Mouse (Mus musculus) v-Abl transformed pro-B cells (cell line): Measurements from ENCODE around the gene Fra10ac1.

Experiments
- in situ Hi-C, 2 experiments: fragments of 400-800 bp; cut with MboI; formaldehyde crosslinking; loops; one replicate each; pipeline ENCODE4 v1.15.1; 2025; ENCODE audit not compliant: unreplicated experiment in 2 of 2

Gene Fra10ac1

DNA sequence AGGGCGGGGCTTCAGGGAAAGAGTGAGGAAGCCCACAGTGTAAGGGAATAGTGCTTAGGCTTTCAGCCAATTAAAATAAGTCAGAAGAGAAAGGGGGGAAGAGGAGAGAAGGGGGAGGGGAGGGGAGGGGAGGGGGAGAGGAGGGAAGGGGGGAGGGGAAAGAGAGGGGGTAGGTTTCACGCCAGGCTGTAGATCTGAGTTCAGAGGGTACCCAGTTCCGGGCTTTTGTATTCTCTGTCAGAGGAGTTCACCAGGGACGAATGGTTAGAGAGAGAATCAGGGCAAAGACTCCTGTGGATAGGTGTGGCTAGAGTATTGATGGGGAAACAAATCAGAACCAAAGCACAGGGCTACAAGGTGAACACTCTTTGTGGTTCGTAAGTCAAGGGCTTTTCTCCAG is 12.6 kb upstream of the Fra10ac1 start:
- in situ Hi-C loops = no loop called here

DNA sequence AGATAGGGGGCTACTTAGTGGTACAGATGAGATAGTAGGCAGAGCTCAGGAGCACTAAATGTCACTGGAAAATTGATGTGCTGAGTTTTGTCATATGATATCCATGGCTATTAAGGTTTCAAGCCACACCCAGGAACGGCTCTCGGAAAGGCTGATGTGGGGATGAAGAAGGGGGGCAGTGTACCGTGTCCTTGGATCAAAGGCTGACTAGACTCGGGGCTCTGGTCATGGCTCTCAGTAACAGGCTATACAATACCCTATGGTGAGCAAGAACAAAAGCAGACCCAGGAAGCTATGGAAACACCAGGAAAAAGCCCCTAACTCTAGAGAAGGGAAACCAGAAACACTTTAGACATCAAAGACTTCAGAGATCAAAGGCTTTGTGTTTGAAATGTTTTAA is 8.6 kb upstream of the Fra10ac1 start:
- in situ Hi-C loops = no loop called here

DNA sequence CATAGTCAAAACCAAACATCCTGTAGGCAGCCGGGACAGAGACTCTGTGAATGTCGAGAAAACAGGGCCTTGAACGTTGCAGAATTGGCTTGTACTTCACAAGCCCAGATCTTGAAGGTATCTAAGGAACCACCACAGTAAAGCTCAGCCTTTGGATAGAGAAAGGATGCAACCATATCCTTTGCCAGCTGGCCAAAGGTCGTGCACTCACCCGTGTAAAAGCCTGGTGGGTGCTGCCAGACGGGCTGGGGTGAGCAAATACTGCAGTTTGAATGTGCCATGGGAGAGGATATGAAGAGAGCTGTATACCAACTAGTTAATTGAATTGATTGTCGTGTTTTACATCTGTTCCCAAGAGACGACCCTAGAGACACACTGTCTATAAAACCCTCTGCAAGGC is 8.1 kb upstream of the Fra10ac1 start:
- in situ Hi-C loops = no loop called here

DNA sequence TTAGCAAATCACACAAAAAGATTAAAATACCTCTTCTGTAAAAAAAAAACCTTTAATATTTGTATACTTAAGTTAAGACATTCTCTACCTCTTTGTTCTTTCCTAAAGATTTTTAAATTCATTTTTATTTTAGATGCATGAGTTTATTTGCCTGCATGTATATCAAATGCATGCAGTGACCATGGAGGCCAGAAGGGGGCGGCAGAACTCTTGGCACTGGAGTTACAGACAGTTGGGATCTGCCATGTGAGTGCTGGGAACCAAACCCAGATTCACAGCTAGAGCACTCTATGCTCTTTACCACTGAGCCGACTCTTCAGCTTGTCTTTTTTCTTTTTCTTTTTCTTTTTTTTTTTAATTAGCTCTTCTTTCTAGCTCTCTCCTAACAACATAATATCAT is 4.7 kb upstream of the Fra10ac1 start:
- in situ Hi-C loops = loop anchor here (10.0 kb wide), 2 partner anchors 174 to 274 kb away; partner anchors contain the start of gene Cep55 (in 1 of the 2)

DNA sequence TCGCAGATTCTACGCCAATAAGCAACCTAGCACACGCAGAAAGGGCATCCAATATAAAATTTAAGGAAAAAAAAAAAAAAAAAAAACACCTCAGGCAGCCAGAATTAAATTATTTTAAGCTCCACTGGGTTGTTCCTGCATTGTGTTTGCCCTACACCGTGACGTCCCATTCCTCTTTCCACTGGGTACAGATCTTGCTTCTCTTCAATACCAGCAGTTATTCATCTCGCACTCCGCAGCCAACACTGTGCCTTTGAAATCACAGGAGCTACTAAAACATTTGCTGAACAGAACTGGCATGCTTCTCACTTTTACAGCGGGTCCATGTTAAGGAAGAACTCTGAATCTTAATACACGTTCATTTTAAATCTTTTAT is 717 bp upstream of the Fra10ac1 start:
- in situ Hi-C loops = loop anchor here (10.0 to 25.0 kb wide), 3 partner anchors 170 to 662 kb away; partner anchors contain the start of genes Cep55 (in 1 of the 2) and Exoc6 (in 1 of the 2)

DNA sequence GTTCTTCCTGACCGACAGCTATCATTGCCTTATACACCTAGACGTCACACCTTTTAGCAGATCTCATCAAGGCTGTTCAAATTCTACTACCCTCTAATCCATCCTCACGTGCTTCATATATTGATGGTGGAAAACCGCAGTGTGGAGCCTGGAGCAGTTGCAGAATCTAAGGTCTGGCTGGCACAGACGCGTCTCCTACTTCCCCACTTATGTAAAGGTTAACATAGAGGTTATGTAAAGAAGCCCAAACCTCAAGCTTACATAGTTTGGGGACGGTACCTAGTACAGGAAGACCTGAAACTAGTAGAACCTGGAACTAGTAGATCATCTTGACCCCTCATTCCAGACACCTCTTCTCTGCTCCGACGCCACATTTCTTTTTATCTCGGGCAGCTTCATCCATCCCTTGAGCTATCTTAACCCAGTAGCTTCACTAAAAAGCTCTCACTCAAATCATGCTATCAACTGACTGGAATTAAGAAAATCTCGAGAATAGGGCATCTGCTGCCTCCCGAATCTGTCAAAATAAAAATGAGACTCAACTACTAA is 526 bp downstream of the Fra10ac1 start:
- in situ Hi-C loops = loop anchor here (10.0 to 25.0 kb wide), 3 partner anchors 169 to 661 kb away; partner anchors contain the start of genes Cep55 (in 1 of the 2) and Exoc6 (in 1 of the 2)

DNA sequence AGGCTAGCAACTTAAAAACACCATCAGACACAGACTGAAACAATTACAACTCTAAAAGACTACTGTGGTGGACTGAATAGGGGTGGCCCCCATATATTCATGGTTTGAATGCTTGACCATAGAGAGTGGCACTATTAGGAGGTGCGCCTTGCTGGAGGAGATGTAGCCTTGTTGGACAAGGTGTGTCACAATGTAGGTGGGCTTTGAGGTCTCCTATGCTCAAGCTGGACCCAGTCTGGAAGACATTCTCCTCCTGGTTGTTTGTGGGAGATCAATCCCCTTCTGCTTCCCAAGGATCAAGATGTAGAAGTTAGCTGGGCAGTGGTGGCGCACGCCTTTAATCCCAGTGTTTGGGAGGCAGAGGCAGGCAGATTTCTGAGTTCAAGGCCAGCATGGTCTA is 6.3 kb downstream of the Fra10ac1 start:
- in situ Hi-C loops = loop anchor here in 1 of 2 experiments (25.0 kb wide), 1 partner anchor 655 kb away; the partner anchor contains the start of gene Exoc6

DNA sequence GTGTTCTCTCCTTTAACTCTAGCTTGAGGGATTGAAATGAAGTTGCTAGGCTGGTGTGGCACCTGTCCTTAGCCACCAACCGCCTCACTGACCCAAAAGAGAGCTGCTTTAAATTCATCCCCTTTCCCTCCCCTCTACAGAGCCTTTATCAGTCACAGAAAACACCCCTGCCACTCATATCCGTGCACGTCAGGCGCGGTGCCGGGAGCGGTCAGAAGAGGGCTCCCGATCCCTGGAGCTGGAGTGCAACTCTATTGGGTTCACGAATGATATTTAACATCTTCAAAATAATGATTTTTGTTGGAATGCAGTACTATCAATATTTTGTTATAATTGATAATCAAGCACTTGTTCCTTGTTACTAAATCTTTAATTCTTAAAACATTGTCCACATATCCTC is 17.3 kb downstream of the Fra10ac1 start:
- in situ Hi-C loops = loop anchor here in 1 of 2 experiments (25.0 kb wide), 1 partner anchor 644 kb away; the partner anchor contains the start of gene Exoc6

DNA sequence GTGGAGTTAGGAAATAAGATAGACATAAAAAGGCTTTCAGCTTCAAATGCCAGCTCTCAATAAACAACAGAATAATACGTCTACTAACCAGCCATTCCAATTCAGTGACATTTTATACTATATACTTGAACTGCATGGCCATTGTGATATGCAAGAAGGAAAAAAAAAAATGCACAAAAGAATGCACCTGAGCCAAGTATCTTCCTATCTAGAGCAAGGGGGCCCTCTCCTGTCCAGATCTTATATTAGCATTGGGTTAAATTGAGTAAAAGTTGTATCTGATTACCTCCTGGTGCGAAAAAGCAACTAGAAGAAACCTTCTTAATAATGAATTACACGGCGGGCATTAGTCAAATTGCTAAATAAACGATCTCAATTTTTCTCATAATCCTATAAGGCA is 25.2 kb downstream of the Fra10ac1 start:
- in situ Hi-C loops = no loop called here

DNA sequence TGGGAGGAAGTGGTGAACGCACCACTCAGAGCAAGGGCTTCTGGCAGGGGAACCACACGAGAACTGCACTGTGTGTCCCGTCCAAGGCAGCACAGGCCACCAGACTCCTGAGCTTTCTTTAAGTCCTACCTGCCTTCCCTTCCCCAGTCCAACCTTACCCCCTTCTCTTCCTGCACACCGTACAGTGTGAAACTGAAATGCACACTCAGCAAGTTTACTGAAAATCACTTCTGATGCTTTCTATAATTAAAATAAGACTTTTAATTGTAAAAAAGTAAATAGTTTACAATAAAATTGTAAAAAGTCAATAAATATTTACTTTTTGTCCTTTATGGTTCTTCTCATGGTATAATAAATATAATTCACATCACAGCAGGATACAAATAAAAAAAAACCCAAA is 28.7 kb downstream of the Fra10ac1 start:
- in situ Hi-C loops = no loop called here

DNA sequence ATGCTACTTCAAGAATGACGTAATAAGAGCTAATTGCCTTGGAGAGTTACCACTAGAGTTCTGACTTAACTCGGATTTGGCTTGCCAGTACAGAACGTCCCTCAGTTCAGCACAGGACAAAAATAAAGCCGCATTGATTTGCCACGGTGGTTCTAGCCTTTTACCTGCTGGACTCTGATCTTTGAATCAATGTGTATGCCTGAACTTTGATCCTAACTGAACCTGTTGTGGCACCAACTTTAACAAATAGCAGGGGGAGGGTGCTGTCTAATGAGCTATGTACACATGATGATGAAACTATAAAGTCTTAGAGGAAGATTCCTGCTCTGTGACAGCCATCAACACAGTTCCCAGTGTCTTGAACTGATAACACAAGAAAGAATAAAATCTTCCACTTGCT is 32.5 kb downstream of the Fra10ac1 start:
- in situ Hi-C loops = no loop called here

DNA sequence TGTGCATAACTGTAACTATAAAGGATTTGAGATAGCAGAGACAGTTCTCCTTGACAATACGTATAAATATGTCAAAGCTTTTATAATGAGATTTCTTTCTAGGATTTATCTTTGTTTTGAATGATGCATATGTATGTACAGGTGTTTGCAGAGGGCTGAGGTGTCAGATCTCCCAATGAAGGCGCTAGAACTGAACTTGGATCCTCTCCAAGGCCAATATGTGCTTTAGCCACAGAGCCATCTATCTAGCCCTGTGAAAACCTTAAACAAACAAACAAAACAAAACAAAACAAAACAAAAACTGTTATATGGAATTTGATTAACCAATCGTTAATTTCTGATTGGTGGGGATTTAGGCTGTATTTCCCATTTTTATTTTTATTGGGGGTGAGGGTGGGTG is 33.4 kb downstream of the Fra10ac1 start:
- in situ Hi-C loops = no loop called here

DNA sequence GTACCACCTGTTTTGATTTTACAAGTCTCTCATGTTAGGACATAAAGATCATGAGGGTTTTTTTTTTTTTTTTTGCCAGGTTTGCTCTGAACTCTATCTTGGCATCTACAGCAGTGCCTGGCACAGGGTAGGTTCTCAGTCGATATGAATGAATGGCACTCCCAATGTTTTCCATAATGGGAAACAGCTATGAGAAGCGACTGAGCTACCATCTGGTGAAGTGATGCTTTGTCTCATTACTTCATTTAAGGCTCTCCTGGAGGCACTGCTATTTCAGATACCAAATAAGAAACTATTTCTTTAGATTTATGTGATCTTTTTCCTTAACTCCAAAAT is 36.6 kb downstream of the Fra10ac1 start:
- in situ Hi-C loops = no loop called here

DNA sequence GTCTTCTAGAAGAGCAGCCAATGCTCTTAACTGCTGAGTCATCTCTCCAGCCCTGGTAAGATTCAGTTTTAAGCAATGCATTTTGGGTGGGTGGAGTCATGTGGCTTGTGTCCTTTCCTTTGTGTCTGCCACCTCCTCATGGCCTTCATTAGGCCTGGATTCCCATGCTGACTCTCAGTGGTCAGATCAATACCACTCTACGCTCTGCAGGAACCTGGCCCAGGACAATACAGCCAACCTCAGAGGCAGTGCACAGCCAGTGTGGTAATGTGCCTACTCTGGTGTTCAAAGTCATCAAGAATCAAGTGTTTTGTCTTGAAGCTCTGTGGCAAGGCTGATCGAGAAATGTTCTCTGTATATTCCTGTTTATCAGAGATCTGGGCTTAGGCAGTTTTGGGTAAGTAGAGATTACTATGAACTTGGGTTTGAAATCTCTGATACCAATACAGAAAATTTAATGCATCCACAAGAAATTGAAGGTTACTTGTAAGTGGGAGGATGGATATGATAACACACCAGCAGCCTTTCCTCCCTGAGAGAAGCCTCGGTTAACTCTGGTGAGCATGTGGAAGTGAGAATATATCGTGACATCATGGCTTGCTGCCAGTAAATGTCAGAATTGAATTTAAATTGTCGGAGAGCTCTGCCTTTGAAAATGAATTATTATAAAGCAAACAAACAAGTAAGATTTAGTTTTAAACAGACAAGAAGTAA is 37.2 kb downstream of the Fra10ac1 start:
- in situ Hi-C loops = no loop called here

DNA sequence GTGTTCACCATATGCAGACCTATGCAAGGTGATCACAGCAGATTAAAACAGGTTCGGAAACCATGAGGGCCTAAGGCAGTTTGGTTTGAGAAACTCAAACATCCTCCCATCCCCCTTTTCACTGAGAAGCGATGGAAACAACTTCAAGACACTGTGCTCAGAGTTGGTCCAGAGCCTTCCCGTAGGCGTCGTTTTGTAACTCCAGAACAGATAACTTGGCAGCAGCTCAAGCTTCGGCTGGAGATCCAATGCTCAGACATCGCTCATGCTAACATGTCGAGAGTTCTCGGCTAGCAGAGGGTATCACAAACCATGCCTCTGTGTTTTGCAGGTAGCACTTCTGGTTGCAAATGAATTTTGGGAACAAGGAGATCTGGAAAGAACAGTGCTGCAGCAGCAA is 44.3 kb downstream of the Fra10ac1 start:
- in situ Hi-C loops = no loop called here

DNA sequence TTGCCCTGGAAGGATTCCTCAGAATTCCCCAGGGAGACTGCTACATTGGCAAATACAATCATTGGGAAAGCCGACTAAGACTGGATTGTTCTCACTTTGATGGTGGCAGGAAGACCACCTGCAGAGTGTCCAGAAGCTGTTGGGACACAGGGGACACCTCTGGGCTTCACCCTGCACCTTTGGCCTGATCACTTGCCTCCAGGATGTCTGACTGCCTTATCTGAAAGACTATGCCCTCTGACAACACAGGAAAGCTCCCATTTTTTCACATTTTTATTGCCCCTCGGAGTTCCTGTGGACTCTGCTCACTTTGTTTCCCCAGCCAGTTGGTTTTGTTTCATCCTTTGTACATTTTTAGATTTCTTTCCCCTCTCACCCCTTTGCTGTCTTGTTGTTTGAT is 59.3 kb downstream of the Fra10ac1 start:
- in situ Hi-C loops = no loop called here

DNA sequence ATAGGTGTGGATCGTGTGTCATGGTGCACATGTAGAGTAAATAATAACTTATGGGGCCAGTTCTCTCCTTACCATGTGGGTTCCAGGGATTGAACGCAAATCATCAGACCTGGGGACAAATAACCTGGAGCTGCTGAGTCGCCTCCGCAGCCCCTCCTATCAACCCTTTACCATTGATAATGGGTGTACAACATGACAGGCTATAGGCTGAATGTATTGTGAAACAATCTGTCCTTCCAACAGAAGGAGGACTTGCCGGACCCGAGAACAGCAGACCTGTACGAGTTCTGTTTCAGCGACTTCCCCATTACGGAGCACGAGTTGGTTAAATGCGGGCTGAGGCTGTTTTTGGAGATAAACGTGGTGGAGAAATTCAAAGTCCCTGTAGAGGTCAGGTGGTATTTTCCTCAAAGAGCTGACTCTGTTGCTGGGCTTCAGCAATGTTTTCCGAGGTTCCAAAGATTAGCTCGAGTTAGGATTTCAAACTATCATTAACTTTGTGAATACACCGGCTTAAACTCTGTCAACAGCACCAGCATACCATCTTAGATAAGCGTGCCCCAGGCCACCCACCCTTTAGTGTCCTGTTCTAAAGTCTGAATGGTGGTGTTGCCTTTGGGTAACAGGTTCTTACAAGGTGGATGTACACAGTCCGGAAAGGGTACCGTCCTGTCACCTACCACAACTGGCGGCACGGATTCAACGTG is 62.2 kb downstream of the Fra10ac1 start:
- in situ Hi-C loops = no loop called here

DNA sequence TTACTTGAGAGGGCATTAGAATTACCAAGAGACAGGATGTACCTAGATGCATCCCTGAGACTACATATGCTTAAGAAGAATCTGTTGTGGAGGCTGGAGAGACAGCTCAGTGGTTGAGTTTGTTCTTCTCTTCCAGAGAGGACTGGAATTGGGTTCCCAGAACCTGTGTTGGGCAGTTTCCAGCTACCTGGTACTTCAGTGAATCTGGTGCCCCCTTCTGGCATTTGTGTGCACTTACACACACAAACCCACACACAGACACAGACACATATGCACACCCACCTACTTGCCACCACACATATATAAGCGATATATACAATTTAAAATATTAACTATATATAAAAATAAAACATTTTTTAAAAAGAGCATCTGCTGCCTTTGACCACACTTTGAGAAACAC is 67.7 kb downstream of the Fra10ac1 start:
- in situ Hi-C loops = no loop called here

DNA sequence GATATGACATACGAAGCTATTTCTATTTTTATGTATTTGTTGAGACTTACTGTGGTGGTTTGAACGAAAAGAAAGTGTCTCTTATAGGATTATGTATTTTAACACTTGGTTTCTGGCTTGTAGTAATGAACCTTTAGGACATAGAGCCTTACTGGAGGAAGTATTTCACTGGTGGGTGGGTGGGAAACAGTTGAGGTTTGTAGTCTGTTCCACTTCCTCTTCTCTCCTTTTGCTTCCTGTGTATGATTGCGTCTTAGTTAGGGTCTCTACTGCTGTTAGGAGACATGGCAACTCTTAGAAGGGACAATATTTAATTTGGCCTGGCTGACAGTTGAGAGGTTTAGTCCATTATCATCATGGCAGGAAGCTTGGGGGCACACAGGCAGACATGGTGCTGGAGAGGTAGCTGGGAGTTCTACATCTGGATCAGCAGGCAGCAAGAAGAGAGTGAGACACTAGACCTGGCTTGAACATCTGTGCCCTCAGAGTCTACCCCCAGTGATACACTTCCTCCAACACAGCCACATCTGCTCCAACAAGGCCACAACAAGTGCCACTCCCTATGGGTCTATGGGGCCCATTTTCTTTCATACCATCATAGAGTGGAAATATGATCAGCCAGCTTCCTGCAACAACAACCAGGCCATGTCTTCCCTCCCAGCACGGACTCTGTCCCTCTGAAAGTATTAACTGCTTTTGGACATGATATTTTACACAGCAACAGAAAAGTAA is 80.2 kb downstream of the Fra10ac1 start:
- in situ Hi-C loops = no loop called here
